Mouse (Mus musculus) ovary, postnatal 36 days (tissue): Measurements from ENCODE around the gene Gm7145.
"Not testable (repeated sequence)": the region's sequence is repeated elsewhere in the genome, so short reads cannot be mapped to it uniquely, and the experiment has no call there.

ENCODE experiments used
- DNase-seq: peaks from one replicate; pipeline ENCODE4 v3.0.0; 2022; ENCODE audit warnings: low spot score, mixed read lengths

Gene Gm7145

GRCm38 (mm10) chr1:117965639-117966038 is at the start of gene Gm7145:
Gene Gm7145 (plus strand): TSS chr1:117965939.
- no peak for DNase-seq

- DNase-seq = not testable (repeated sequence)
Observed at GRCm38 (mm10) chr1:117927715-117928114, 38.0 kb upstream of the Gm7145 start, which contains the start of gene Gm28168. Gene Gm28168 (plus strand): TSS chr1:117928015.

- DNase-seq = not testable (repeated sequence)
Observed at GRCm38 (mm10) chr1:118003876-118004275, 38.1 kb downstream of the Gm7145 start.

GRCm38 (mm10) chr1:118012736-118013135 is 47.0 kb downstream of the Gm7145 start:
- not testable (repeated sequence) for DNase-seq
